Mouse (Mus musculus) heart, adult 2 months (tissue): ENCODE measurements at regions not wholly inside any gene's neighbourhood (a gene's known extent, or its start where the extent isn't known, plus 50 kb on each side); places are given as distances from the start of the nearest gene placed in this dataset.

ENCODE experiments used
- CTCF ChIP-seq: fragments of 200-600 bp; IDR thresholded peaks from 2 replicates; pipeline ENCODE4 v1.8.1; 2022; ENCODE audit warnings: antibody characterized with exemption, mild to moderate bottlenecking, moderate library complexity
- POLR2A ChIP-seq: fragments of 200-500 bp; IDR thresholded peaks from 2 replicates; pipeline ENCODE4 v1.6.1; 2011; ENCODE audit warnings: mild to moderate bottlenecking, low read depth, low read length, control low read depth; ENCODE audit not compliant: insufficient read depth

GRCm38 (mm10) chr9:49923981-49924501, 125.3 kb upstream of the Ncam1 start:
- no peak for TF ChIP-seq CTCF
- no peak for TF ChIP-seq POLR2A
